Mouse (Mus musculus): ENCODE measurements around the gene Glp2r. TPM values are rescaled to one million over a fixed set of nuclear protein-coding genes. Genes with fewer than 3 reads are reported as not detected.

Gene Glp2r
- polyA plus RNA-seq, 1 experiment, result not detected

Other genes starting within 250 kb of the Glp2r start
- gene Rcvrn, start 75.8 kb downstream of the Glp2r start, polyA plus RNA-seq (2012; ENCODE audit: insufficient read depth, insufficient read length, missing spikeins), result not detected in 2 replicates
- gene Gsg1l2, start 3.5 kb upstream of the Glp2r start, polyA plus RNA-seq (2012; ENCODE audit: insufficient read depth, insufficient read length, missing spikeins), result not detected in 2 replicates
- gene Dhrs7c, start 27.0 kb upstream of the Glp2r start, polyA plus RNA-seq (2012; ENCODE audit: insufficient read depth, insufficient read length, missing spikeins), result 7.0 and 19.4 TPM in 2 replicates
- 0.32 and 0.96 TPM in 2 replicates for gene Usp43, start 151.0 kb upstream of the Glp2r start, polyA plus RNA-seq (2012; ENCODE audit: insufficient read depth, insufficient read length, missing spikeins)
- not detected in 2 replicates for gene Cfap52, start 194.5 kb upstream of the Glp2r start, polyA plus RNA-seq (2012; ENCODE audit: insufficient read depth, insufficient read length, missing spikeins)
- gene Stx8, start 195.0 kb upstream of the Glp2r start, polyA plus RNA-seq (2012; ENCODE audit: insufficient read depth, insufficient read length, missing spikeins), result 48.8 and 60.8 TPM in 2 replicates

All from brown adipose tissue, adult 24 weeks (tissue).